Mouse (Mus musculus) urinary bladder, adult 2 months (tissue): Measurements from ENCODE around the gene Nxnl2. TPM values are rescaled to one million over a fixed set of nuclear protein-coding genes. Genes with fewer than 3 reads are reported as not detected.

Source experiments
- polyA plus RNA-seq: library from polyadenylated mRNA; depleted of rRNA; stranded (reverse); fragments of >200 nt; gene quantifications from 2 replicates; pipeline ENCODE4 v1.2.3, GENCODE M21; 2012; rRNA removed

Nxnl2 gene
- polyA plus RNA-seq, 1 experiment = 3.4 TPM

Other genes starting within 250 kb of the Nxnl2 start
- 41.5 and 49.4 TPM in 2 replicates for gene Spin1, start 70.1 kb upstream of the Nxnl2 start, polyA plus RNA-seq
- gene S1pr3, start 237.6 kb downstream of the Nxnl2 start, polyA plus RNA-seq = 3.4 and 5.1 TPM in 2 replicates